16 mouse cellular contexts compared by ENCODE assay signal in the genomic region with DNA sequence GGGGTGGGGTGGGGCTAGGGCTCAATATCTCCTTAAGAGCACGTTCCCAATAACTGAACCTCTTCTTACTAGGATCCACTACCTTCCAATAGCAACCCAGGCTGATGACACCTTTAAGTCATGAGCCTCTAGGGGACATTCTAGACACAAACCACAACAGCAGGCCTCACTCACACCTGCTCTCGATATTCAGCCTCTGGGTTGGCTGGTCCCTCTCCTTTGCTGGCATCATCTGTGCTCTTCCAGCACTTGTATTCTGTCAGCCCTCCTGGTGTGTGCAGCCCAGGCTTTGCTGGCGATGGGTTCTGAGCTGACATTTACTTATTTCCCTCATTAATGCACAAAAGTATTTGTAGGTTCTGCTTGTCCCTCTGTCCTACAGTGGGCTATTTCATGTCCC.
"Had no signal": no experiment of that assay in that cellular context is flagged by ENCODE, and none has a peak within 500 bp of the region (broad histone marks: within the 10 kb centered on the region; RNA-seq: fewer than 3 reads in every experiment).

No protein-coding gene starts in this region.

- DNase-seq: retina, postnatal 1 day; right cerebral cortex, adult 18-20 months; right cerebral cortex, postnatal 14 days; right cerebral cortex, postnatal 25 days; right cerebral cortex, postnatal 4 days; spleen, adult 18-20 months; thymus, adult 18-20 months; thymus, adult 2 months; thymus, postnatal 14 days; thymus, postnatal 25 days; thymus, postnatal 36 days; thymus, postnatal 4 days had no signal

- H3K27ac ChIP-seq: neural tube, embryonic 13.5 days; neural tube, embryonic 15.5 days; stomach, embryonic 15.5 days; stomach, postnatal 0 days had no signal

- H3K4me2 ChIP-seq: neural tube, embryonic 13.5 days; neural tube, embryonic 15.5 days; stomach, embryonic 15.5 days had no signal

- H3K4me1 ChIP-seq: stomach, embryonic 15.5 days had no signal

- H3K4me3 ChIP-seq: neural tube, embryonic 13.5 days; neural tube, embryonic 15.5 days; stomach, embryonic 15.5 days had no signal

- H3K9ac ChIP-seq: neural tube, embryonic 13.5 days; neural tube, embryonic 15.5 days; stomach, embryonic 15.5 days had no signal

- H3K36me3 ChIP-seq: neural tube, embryonic 13.5 days; neural tube, embryonic 15.5 days; stomach, embryonic 15.5 days had no signal

- H3K27me3 ChIP-seq: neural tube, embryonic 13.5 days; neural tube, embryonic 15.5 days; stomach, embryonic 15.5 days had no signal
